Mouse (Mus musculus) small intestine, adult 2 months (tissue): ENCODE data around the gene Nrk. TPM values are rescaled to one million over a fixed set of nuclear protein-coding genes. Genes with fewer than 3 reads are reported as not detected.

Source experiments
- H3K27ac ChIP-seq: fragments of 200-500 bp; 2 replicates; pipeline ENCODE4 v1.5.1; 2012; ENCODE audit warnings: low read depth, low read length, control low read depth, inconsistent platforms; ENCODE audit not compliant: insufficient read depth
- H3K27me3 ChIP-seq: fragments of 200-500 bp; 2 replicates; pipeline ENCODE4 v1.6.1; 2012; ENCODE audit warnings: mild to moderate bottlenecking, moderate library complexity, low read length, inconsistent platforms; ENCODE audit not compliant: control insufficient read depth, insufficient read depth
- H3K36me3 ChIP-seq: fragments of 200-500 bp; 2 replicates; pipeline ENCODE4 v1.6.1; 2012; ENCODE audit warnings: mild to moderate bottlenecking, low read length, control low read depth, inconsistent platforms; ENCODE audit not compliant: control insufficient read depth, insufficient read depth
- H3K4me1 ChIP-seq: fragments of 200-500 bp; 2 replicates; pipeline ENCODE4 v1.6.1; 2012; ENCODE audit warnings: low read length, inconsistent platforms, mixed read lengths; ENCODE audit not compliant: control insufficient read depth, insufficient read depth, insufficient read length
- H3K4me3 ChIP-seq: fragments of 200-500 bp; 2 replicates; pipeline ENCODE4 v1.5.1; 2012; ENCODE audit warnings: low read depth, mild to moderate bottlenecking, control low read depth, inconsistent platforms, low read length, moderate library complexity
- CTCF ChIP-seq: fragments of 200-500 bp; IDR thresholded peaks from 2 replicates; pipeline ENCODE4 v1.5.1; 2012; ENCODE audit warnings: low read depth, mild to moderate bottlenecking, control low read depth, inconsistent platforms, low read length, moderate library complexity, mixed read lengths; ENCODE audit not compliant: insufficient replicate concordance, insufficient read length; ENCODE audit errors: extremely low read depth
- POLR2A ChIP-seq: fragments of 200-500 bp; IDR thresholded peaks from 2 replicates; pipeline ENCODE4 v1.6.1; 2012; ENCODE audit warnings: low read depth, mild to moderate bottlenecking, control low read depth, inconsistent platforms, low read length, moderate library complexity
- WGBS: fragments of 180-500 bp; shearing (Covaris S2); methylation state at CpG from one replicate; pipeline ENCODE4 v1.1.7; 2018; 5-methylcytosine and 5-hydroxymethylcytosine counted together
- polyA plus RNA-seq: library from polyadenylated mRNA; depleted of rRNA; stranded (reverse); fragments of >200 nt; gene quantifications from 2 replicates; pipeline ENCODE4 v1.2.3, GENCODE M21; 2012; rRNA removed

Gene Nrk
- polyA plus RNA-seq, 1 experiment = not detected

DNA sequence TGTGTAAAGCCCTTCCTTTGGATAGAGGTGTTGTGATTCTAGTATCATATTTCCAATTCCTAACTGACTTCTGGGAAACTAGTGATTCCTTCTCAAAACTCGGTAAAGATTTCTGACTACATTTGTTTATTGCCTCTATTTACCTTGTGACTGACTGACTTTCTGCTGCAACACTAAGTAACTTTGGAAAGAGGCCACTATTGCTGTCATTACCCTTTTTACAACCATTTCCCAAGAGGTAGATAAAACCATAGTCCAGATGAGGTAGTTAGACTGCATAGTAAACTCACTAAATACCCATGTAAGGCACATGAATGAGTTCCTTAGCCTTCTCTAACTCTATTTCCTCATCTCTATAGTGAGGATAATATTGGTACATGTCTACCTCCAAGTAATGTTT is 126.9 kb downstream of the Nrk start:
- no peaks in the 10 kb centered on the region for H3K27me3 ChIP-seq
- no peak for TF ChIP-seq CTCF
- TF ChIP-seq POLR2A = no peak
- no peak overlapping the region for H3K4me3 ChIP-seq
- WGBS = 55% methylated on average over 1 of the region's 1 CpGs
- H3K36me3 ChIP-seq = no peaks in the 10 kb centered on the region
- no peaks in the 10 kb centered on the region for H3K4me1 ChIP-seq
- no peak overlapping the region for H3K27ac ChIP-seq

DNA sequence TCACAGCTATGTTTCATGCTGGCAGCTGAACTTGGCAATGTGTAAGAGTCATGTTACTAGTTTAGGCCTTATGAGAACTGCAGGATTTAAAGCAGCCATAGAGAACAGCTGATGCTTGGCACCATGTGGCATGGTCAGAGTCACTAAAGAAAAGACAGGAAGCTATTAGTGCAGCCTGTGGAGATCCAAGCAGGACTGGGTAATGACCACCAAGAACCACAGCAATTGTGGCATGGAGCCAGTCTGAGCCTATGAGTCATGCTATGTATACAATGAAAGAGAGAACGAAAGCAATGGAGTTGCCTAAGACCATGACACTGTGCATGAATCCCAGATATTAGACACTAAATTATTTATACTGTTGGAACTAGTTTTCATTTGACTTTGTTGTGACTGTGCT is 137.7 kb downstream of the Nrk start:
- Histone ChIP-seq H3K27ac (no peak overlapping the region), H3K4me1 (no peaks in the 10 kb centered on the region), H3K36me3 (no peaks in the 10 kb centered on the region), H3K27me3 (no peaks in the 10 kb centered on the region), H3K4me3 (no peak overlapping the region)
- 24% methylated on average over 1 of the region's 1 CpGs for WGBS
- TF ChIP-seq CTCF = no peak
- no peak for TF ChIP-seq POLR2A

DNA sequence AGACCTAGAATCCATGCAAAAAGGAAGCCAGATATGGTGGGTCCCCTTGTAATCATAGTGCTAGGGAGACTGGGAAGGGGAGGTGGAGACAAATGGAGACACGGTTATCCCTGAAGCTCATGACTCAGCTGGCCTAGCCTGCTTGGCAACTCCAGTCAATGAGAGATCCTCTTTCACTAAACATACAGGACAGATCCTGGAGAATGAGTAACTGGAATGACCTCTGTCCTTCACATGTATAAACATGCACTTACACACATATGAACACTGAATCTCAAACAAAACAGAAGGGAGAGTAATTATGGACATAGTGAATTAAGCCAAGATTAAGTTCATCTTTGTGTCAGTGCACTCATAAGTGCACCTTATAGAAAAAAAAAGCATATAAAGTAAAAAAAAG is 138.9 kb downstream of the Nrk start:
- 22% methylated on average over 1 of the region's 1 CpGs for WGBS
- no peak for TF ChIP-seq POLR2A

More for the DNA sequence above, 138.9 kb downstream of the Nrk start:
- no peaks in the 10 kb centered on the region for H3K27me3 ChIP-seq
- no peaks in the 10 kb centered on the region for H3K4me1 ChIP-seq
- H3K27ac ChIP-seq = no peak overlapping the region
- H3K4me3 ChIP-seq = no peak overlapping the region
- no peaks in the 10 kb centered on the region for H3K36me3 ChIP-seq

Other genes starting within 250 kb of the Nrk start
- not detected in 2 replicates for gene Serpina7, start 170.8 kb downstream of the Nrk start, polyA plus RNA-seq
- gene 4930513O06Rik, start 171.8 kb downstream of the Nrk start, polyA plus RNA-seq = not detected in 2 replicates